Mouse (Mus musculus): ENCODE measurements around the gene Vmn1r179. TPM values are rescaled to one million over a fixed set of nuclear protein-coding genes. Genes with fewer than 3 reads are reported as not detected.
"Not testable (repeated sequence)": the region's sequence is repeated elsewhere in the genome, so short reads cannot be mapped to it uniquely, and the experiment has no call there.

Vmn1r179 gene
- total RNA-seq (2014; rRNA removed; ENCODE audit: low replicate concordance) (not detected in 2 replicates), polyA plus RNA-seq (2015; fragmentation: Nextera tagmentation; extraction: Ambion mirVana) (not detected in 2 replicates)

- no peaks in the 10 kb centered on the region for H3K4me1 ChIP-seq (ENCODE audit: control insufficient read depth, insufficient read depth)
- H3K27ac ChIP-seq (ENCODE audit: low read depth) = no peak within 1 kb of the TSS
- WGBS = 41% methylated on average over 2 of the region's 2 CpGs
- DNase-seq (ENCODE audit: low spot score) (no peak), ATAC-seq (ENCODE audit: insufficient read depth, low read depth) (no peak)
- no peak for TF ChIP-seq CTCF (IDR thresholded peaks at IDR 0.05; ENCODE audit: low read depth)
- TF ChIP-seq EP300 (IDR thresholded peaks at IDR 0.05; ENCODE audit: low read depth) = no peak
- H3K9ac ChIP-seq (replicated peaks; ENCODE audit: low read depth, low read length) = no peak within 1 kb of the TSS
- no peaks in the 10 kb centered on the region for H3K36me3 ChIP-seq (replicated peaks; ENCODE audit: control insufficient read depth, insufficient read depth, low read length)
- H3K4me2 ChIP-seq (ENCODE audit: low read depth, low read length) = no peak within 1 kb of the TSS
- no peaks in the 10 kb centered on the region for H3K27me3 ChIP-seq (ENCODE audit: control insufficient read depth, insufficient read depth, low read length)
- H3K9me3 ChIP-seq (replicated peaks; ENCODE audit: control insufficient read depth, low read length) = 0 out of 2 replicates have a peak, but pooled peaks cover 9% of the 10 kb centered on the region
- H3K4me3 ChIP-seq (ENCODE audit: low read depth, low read length) = no peak within 1 kb of the TSS
Measured at GRCm38 (mm10) chr7:23926678-23927077, at the start of gene Vmn1r179. Vmn1r179 (plus strand) TSS chr7:23926978.

GRCm38 (mm10) chr7:23891709-23892108, 35.1 kb upstream of the Vmn1r179 start, which contains the start of gene Vmn1r178:
Vmn1r178 (plus strand) TSS chr7:23892009.
- 0 out of 2 replicates have a peak, but pooled peaks cover 8% of the 10 kb centered on the region for H3K9me3 ChIP-seq (replicated peaks; ENCODE audit: control insufficient read depth, low read length)
- H3K4me3 ChIP-seq (ENCODE audit: low read depth, low read length) = no peak within 1 kb of the TSS
- H3K27ac ChIP-seq (ENCODE audit: low read depth) = no peak within 1 kb of the TSS
- H3K4me2 ChIP-seq (ENCODE audit: low read depth, low read length) = no peak within 1 kb of the TSS
- H3K4me1 ChIP-seq (ENCODE audit: control insufficient read depth, insufficient read depth) = no peaks in the 10 kb centered on the region
- TF ChIP-seq CTCF (IDR thresholded peaks at IDR 0.05; ENCODE audit: low read depth) = no peak
- TF ChIP-seq EP300 (IDR thresholded peaks at IDR 0.05; ENCODE audit: low read depth) = no peak
- no peaks in the 10 kb centered on the region for H3K27me3 ChIP-seq (ENCODE audit: control insufficient read depth, insufficient read depth, low read length)
- ATAC-seq (ENCODE audit: insufficient read depth, low read depth) (no peak), DNase-seq (ENCODE audit: low spot score) (no peak)
- H3K9ac ChIP-seq (replicated peaks; ENCODE audit: low read depth, low read length) = no peak within 1 kb of the TSS
- no peaks in the 10 kb centered on the region for H3K36me3 ChIP-seq (replicated peaks; ENCODE audit: control insufficient read depth, insufficient read depth, low read length)
- WGBS = 70% methylated on average over 1 of the region's 1 CpGs

- Histone ChIP-seq H3K4me2 (ENCODE audit: low read depth, low read length) (no peak within 1 kb of the TSS), H3K9ac (replicated peaks; ENCODE audit: low read depth, low read length) (no peak within 1 kb of the TSS), H3K9me3 (replicated peaks; ENCODE audit: control insufficient read depth, low read length) (no peaks in the 10 kb centered on the region; the same call in 1 of the 2 replicates), H3K4me3 (ENCODE audit: low read depth, low read length) (no peak within 1 kb of the TSS), H3K27me3 (ENCODE audit: control insufficient read depth, insufficient read depth, low read length) (no peaks in the 10 kb centered on the region), H3K36me3 (replicated peaks; ENCODE audit: control insufficient read depth, insufficient read depth, low read length) (no peaks in the 10 kb centered on the region), H3K27ac (ENCODE audit: low read depth) (no peak within 1 kb of the TSS), H3K4me1 (ENCODE audit: control insufficient read depth, insufficient read depth) (no peaks in the 10 kb centered on the region)
- no peak for DNase-seq (ENCODE audit: low spot score)
- TF ChIP-seq EP300 (IDR thresholded peaks at IDR 0.05; ENCODE audit: low read depth) (no peak), CTCF (IDR thresholded peaks at IDR 0.05; ENCODE audit: low read depth) (no peak)
- no peak for ATAC-seq (ENCODE audit: insufficient read depth, low read depth)
Measured at GRCm38 (mm10) chr7:23950332-23950731, 23.6 kb downstream of the Vmn1r179 start, which contains the start of gene Vmn1r180. Vmn1r180 (plus strand) TSS chr7:23950632.

- not testable (repeated sequence) for H3K4me3 ChIP-seq (ENCODE audit: low read depth, low read length); H3K4me1 ChIP-seq (ENCODE audit: control insufficient read depth, insufficient read depth); H3K27ac ChIP-seq (ENCODE audit: low read depth); ATAC-seq (ENCODE audit: insufficient read depth, low read depth); H3K9ac ChIP-seq (replicated peaks; ENCODE audit: low read depth, low read length); H3K36me3 ChIP-seq (replicated peaks; ENCODE audit: control insufficient read depth, insufficient read depth, low read length); DNase-seq (ENCODE audit: low spot score); H3K4me2 ChIP-seq (ENCODE audit: low read depth, low read length); H3K27me3 ChIP-seq (ENCODE audit: control insufficient read depth, insufficient read depth, low read length)
- 37% methylated on average over 3 of the region's 3 CpGs for WGBS
- peaks cover 13% of the 10 kb centered on the region for H3K9me3 ChIP-seq (replicated peaks; ENCODE audit: control insufficient read depth, low read length)
Measured at GRCm38 (mm10) chr7:23968044-23968443, 41.3 kb downstream of the Vmn1r179 start.

GRCm38 (mm10) chr7:23974315-23974714, 47.5 kb downstream of the Vmn1r179 start, which contains the start of gene Vmn1r181:
Vmn1r181 (plus strand) TSS chr7:23974615.
- ATAC-seq (ENCODE audit: insufficient read depth, low read depth); H3K36me3 ChIP-seq (replicated peaks; ENCODE audit: control insufficient read depth, insufficient read depth, low read length); H3K4me3 ChIP-seq (ENCODE audit: low read depth, low read length); H3K27me3 ChIP-seq (ENCODE audit: control insufficient read depth, insufficient read depth, low read length); H3K4me2 ChIP-seq (ENCODE audit: low read depth, low read length); H3K9me3 ChIP-seq (replicated peaks; ENCODE audit: control insufficient read depth, low read length); DNase-seq (ENCODE audit: low spot score); H3K27ac ChIP-seq (ENCODE audit: low read depth); H3K9ac ChIP-seq (replicated peaks; ENCODE audit: low read depth, low read length); H3K4me1 ChIP-seq (ENCODE audit: control insufficient read depth, insufficient read depth): not testable (repeated sequence)
- 65% methylated on average over 9 of the region's 9 CpGs for WGBS

Other genes starting within 250 kb of the Vmn1r179 start
- gene Vmn1r173, start 226.3 kb upstream of the Vmn1r179 start, total RNA-seq (2014; rRNA removed; ENCODE audit: low replicate concordance) = not detected in 2 replicates
- not detected in 2 replicates for gene Vmn1r173, start 226.3 kb upstream of the Vmn1r179 start, polyA plus RNA-seq (2015; fragmentation: Nextera tagmentation; extraction: Ambion mirVana)
- not detected in 2 replicates for gene Vmn1r174, start 174.7 kb upstream of the Vmn1r179 start, total RNA-seq (2014; rRNA removed; ENCODE audit: low replicate concordance)
- gene Vmn1r174, start 174.7 kb upstream of the Vmn1r179 start, polyA plus RNA-seq (2015; fragmentation: Nextera tagmentation; extraction: Ambion mirVana) = not detected in 2 replicates
- gene Vmn1r175, start 116.3 kb upstream of the Vmn1r179 start, total RNA-seq (2014; rRNA removed; ENCODE audit: low replicate concordance) = not detected in 2 replicates
- gene Vmn1r175, start 116.3 kb upstream of the Vmn1r179 start, polyA plus RNA-seq (2015; fragmentation: Nextera tagmentation; extraction: Ambion mirVana) = not detected in 2 replicates
- not detected in 2 replicates for gene Vmn1r176, start 89.6 kb upstream of the Vmn1r179 start, total RNA-seq (2014; rRNA removed; ENCODE audit: low replicate concordance)
- not detected in 2 replicates for gene Vmn1r176, start 89.6 kb upstream of the Vmn1r179 start, polyA plus RNA-seq (2015; fragmentation: Nextera tagmentation; extraction: Ambion mirVana)
- not detected in 2 replicates for gene Vmn1r177, start 60.5 kb upstream of the Vmn1r179 start, total RNA-seq (2014; rRNA removed; ENCODE audit: low replicate concordance)
- gene Vmn1r177, start 60.5 kb upstream of the Vmn1r179 start, polyA plus RNA-seq (2015; fragmentation: Nextera tagmentation; extraction: Ambion mirVana) = not detected in 2 replicates
- not detected in 2 replicates for gene Vmn1r178, start 35.0 kb upstream of the Vmn1r179 start, total RNA-seq (2014; rRNA removed; ENCODE audit: low replicate concordance)
- gene Vmn1r178, start 35.0 kb upstream of the Vmn1r179 start, polyA plus RNA-seq (2015; fragmentation: Nextera tagmentation; extraction: Ambion mirVana) = not detected in 2 replicates
- gene Vmn1r180, start 23.7 kb downstream of the Vmn1r179 start, total RNA-seq (2014; rRNA removed; ENCODE audit: low replicate concordance) = not detected in 2 replicates
- gene Vmn1r180, start 23.7 kb downstream of the Vmn1r179 start, polyA plus RNA-seq (2015; fragmentation: Nextera tagmentation; extraction: Ambion mirVana) = not detected in 2 replicates
- not detected in 2 replicates for gene Vmn1r181, start 47.6 kb downstream of the Vmn1r179 start, total RNA-seq (2014; rRNA removed; ENCODE audit: low replicate concordance)
- gene Vmn1r181, start 47.6 kb downstream of the Vmn1r179 start, polyA plus RNA-seq (2015; fragmentation: Nextera tagmentation; extraction: Ambion mirVana) = not detected in 2 replicates
- gene V1rd19, start 74.7 kb downstream of the Vmn1r179 start, total RNA-seq (2014; rRNA removed; ENCODE audit: low replicate concordance) = not detected in 2 replicates
- not detected in 2 replicates for gene V1rd19, start 74.7 kb downstream of the Vmn1r179 start, polyA plus RNA-seq (2015; fragmentation: Nextera tagmentation; extraction: Ambion mirVana)
- gene Vmn1r183, start 126.3 kb downstream of the Vmn1r179 start, total RNA-seq (2014; rRNA removed; ENCODE audit: low replicate concordance) = not detected in 2 replicates
- gene Vmn1r183, start 126.3 kb downstream of the Vmn1r179 start, polyA plus RNA-seq (2015; fragmentation: Nextera tagmentation; extraction: Ambion mirVana) = not detected in 2 replicates
- gene Zfp180, start 154.9 kb downstream of the Vmn1r179 start, total RNA-seq (2014; rRNA removed; ENCODE audit: low replicate concordance) = 10.3 and 19.5 TPM in 2 replicates
- gene Zfp180, start 154.9 kb downstream of the Vmn1r179 start, polyA plus RNA-seq (2015; fragmentation: Nextera tagmentation; extraction: Ambion mirVana) = 6.9 and 7.1 TPM in 2 replicates
- 2.2 and 4.3 TPM in 2 replicates for gene Zfp112, start 185.3 kb downstream of the Vmn1r179 start, total RNA-seq (2014; rRNA removed; ENCODE audit: low replicate concordance)
- 3.8 and 3.9 TPM in 2 replicates for gene Zfp112, start 185.3 kb downstream of the Vmn1r179 start, polyA plus RNA-seq (2015; fragmentation: Nextera tagmentation; extraction: Ambion mirVana)
- gene Zfp235, start 207.2 kb downstream of the Vmn1r179 start, total RNA-seq (2014; rRNA removed; ENCODE audit: low replicate concordance) = 7.7 and 8.6 TPM in 2 replicates
- 4.9 and 5.6 TPM in 2 replicates for gene Zfp235, start 207.2 kb downstream of the Vmn1r179 start, polyA plus RNA-seq (2015; fragmentation: Nextera tagmentation; extraction: Ambion mirVana)
- gene Zfp114, start 248.1 kb downstream of the Vmn1r179 start, total RNA-seq (2014; rRNA removed; ENCODE audit: low replicate concordance) = 0.19 and 1.1 TPM in 2 replicates
- 0.42 and 0.86 TPM in 2 replicates for gene Zfp114, start 248.1 kb downstream of the Vmn1r179 start, polyA plus RNA-seq (2015; fragmentation: Nextera tagmentation; extraction: Ambion mirVana)